Mouse (Mus musculus): ENCODE results near the gene Dcun1d3.
A peak's percentile ranks its signal among the peaks of the same experiment; 100 is the strongest.

The Dcun1d3 gene

GRCm38 (mm10) chr7:119895639-119896512 is at the start of gene Dcun1d3, which contains the start of gene Lyrm1:
TSS of gene Dcun1d3 (minus strand) at chr7:119896298.
TSS of gene Lyrm1 (plus strand) at chr7:119895861.
- peak; percentile 93 to 95 for DNase-seq

GRCm38 (mm10) chr7:119941569-119941968 is 45.5 kb upstream of the Dcun1d3 start:
- DNase-seq, result no peak

DNA sequence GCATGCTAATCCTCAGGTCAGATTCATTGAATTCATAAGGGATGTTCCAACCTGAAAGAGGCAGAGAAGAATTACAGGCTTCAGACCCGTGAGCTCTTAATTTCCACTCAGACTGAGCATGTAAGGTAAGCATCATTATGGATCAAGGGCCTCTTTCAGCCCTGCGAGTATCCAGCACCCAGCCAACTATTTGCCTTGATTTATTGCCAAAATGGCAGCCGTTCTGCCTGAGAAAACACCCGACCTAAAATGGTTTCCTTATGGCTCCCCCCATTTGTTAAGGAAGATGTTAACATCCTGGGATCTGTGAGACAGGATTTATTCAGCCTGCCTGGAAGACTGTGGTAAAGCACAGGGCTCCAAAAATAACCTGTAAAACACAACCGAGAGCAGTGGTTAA is 40.9 kb upstream of the Dcun1d3 start:
- no peak for DNase-seq

GRCm38 (mm10) chr7:119936321-119936720 is 40.2 kb upstream of the Dcun1d3 start:
- DNase-seq, result no peak

- no peak for DNase-seq
These were observed 32.8 kb upstream of the Dcun1d3 start for GRCm38 (mm10) chr7:119928783-119929440.

GRCm38 (mm10) chr7:119921054-119921453 is 25.0 kb upstream of the Dcun1d3 start:
- DNase-seq, result no peak

DNA sequence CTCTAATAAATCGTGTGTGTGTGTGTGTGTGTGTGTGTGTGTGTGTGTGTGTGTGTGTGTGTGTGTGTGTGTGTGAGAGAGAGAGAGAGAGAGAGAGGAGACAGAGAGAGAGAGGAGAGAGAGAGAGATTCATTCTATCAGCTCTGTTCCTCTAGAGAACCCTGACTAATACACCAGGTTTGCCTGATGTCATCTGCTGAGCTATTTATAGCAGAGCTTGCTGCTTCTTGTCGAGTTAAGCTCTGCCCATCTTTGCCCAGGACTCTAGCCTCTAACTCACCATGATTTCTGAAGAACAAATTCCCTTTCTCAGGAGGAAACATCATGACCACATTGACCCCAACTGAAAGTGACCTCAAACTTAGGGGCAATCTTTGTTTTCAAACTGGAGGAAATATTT is 24.4 kb upstream of the Dcun1d3 start:
- DNase-seq, result no peak

DNA sequence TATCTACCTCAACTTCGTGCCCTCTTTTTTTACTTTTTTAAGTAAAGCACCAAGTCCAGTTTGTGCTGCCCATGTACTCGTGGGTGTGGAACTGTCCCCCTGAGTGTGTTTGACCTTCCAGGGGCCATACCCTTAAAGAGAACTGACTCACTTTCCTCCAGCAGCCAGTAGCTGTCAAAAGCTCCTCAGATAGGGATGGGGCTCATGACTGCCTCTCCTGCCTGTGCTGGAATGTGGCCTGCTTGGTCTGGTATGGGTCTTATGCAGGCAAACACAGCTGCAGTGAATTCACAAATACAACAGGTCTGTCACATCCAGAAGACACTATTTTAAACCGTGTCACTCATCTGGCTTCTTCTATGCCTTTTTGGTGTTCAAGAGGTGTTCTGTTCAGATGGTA is 15.6 kb upstream of the Dcun1d3 start:
- DNase-seq, result no peak

DNA sequence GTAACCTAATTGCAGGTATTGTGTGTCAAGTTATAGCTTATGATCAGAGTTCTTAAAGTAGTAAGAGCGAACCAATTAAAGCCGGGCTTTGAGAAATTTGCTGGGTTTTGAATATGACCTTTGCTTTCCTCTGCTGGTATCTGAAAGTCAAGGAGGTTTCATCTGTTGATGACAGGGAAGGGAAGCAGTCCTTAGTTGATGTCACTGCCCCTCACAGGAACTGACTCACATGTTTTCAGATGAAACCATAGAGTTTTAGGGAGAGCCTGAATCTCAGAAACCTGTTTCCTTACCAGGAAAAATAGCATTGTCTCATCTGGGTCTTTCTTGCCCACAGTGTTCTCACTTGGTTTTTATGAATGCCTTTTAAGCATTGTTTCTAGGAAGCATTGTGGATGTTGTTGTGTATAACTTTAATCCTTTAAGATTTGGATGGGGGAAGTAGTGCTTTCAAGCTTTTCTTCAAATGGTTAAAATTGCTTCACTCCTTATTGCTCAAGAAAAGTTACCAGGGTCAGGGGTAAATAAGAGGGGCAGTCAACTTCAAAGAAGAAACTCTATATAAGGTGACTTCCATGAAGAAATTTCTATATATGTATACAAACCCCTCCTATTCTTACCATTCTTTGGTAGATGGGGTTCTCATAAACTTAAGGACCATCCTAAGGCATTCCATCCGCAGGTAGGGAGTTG is 10.6 kb upstream of the Dcun1d3 start:
- no peak for DNase-seq

DNA sequence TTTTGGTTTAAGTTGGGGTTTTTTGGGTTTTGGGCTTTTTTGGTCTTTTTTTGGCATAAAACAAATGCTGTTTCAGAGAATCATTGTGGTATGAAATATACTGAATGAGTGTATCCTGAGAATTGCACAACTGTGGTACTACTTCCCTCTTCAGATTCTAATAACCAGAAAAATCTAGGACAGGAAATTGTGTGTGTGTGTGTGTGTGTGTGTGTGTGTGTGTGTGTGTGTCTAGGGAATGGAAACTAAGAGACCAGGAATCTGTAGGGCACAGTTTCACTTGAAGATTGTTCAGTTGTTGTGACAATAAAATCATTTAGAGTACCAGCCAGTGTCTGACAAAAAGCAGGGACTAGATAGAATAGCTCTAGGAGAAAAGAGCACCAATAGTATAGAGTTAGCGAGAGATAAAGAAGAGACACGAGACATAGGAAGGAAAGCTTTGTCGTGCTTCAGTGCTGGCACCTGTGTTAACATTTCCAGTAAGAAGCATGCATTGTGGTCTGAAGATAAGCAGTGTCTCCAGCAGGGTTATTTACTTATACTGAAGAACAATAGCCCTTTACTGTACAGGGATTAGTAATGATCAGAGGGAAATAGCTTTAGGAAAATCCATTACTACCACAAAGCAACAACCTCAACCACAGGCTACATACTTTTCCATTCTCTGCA is 3.4 kb upstream of the Dcun1d3 start:
- no peak for DNase-seq

- DNase-seq, result no peak
These were observed 2.3 kb upstream of the Dcun1d3 start for GRCm38 (mm10) chr7:119898247-119898856.

GRCm38 (mm10) chr7:119897521-119898109 is 1.5 kb upstream of the Dcun1d3 start:
- DNase-seq, result no peak

DNA sequence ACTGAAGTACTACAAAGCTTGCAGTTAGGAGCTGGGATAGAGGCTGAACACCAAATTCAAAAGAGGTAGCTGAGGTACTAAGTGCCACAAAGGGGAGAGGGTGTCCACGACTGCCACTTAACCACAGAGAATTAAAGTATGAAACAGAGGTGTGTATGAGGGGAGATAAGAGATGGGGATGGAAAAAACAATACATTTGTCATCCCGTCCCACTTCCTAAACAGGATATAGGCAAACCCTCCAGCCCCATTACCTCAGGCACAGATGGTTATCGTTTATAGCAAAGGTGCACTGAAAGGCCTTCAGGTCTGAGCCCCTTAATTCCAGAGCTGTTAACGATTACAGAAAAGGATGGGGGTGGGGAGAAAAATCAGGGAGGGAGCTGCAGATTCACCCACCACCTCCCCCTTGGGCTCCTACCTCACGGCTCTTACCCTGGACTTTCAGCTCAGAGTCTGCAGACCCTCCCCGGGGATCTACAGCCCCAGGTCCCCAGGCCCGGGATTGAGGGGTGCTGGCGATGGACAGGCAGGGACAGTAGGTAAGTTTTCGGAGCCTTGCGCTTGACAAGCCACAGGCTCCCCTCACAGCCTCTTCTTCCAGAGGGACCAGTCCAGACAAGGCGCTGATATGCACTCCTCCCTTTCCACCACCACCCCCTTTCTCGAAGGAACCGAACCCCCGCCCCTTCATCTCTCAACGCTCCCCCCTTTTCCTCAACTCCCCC is 1.1 kb downstream of the Dcun1d3 start:
- DNase-seq, result peak; percentile 1

GRCm38 (mm10) chr7:119892742-119893141 is 3.4 kb downstream of the Dcun1d3 start:
- DNase-seq, result no peak

- no peak for DNase-seq
These were observed 3.9 kb downstream of the Dcun1d3 start for GRCm38 (mm10) chr7:119892198-119892597.

- no peak for DNase-seq
These were observed 8.2 kb downstream of the Dcun1d3 start for GRCm38 (mm10) chr7:119887887-119888286.

DNA sequence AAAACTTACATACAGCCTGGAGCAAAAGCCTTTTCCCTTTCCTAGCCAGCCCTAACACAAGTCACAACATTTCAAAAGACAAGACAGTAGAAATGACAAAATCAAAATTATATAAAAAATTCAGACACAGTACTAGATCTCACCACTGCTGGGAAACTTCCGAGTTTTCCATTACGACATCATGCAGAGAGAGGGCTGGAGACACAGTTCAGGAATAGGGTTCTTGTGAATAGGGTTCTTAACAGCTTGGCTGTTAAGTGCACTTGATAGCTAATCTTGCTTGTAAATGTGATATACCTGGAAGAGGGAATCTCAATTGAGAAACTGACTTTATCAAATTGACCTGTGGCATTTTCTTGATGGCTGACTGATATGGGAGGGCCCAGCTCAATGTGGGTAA is 14.9 kb downstream of the Dcun1d3 start:
- no peak for DNase-seq

GRCm38 (mm10) chr7:119880345-119880744 is 15.8 kb downstream of the Dcun1d3 start:
- no peak for DNase-seq

DNA sequence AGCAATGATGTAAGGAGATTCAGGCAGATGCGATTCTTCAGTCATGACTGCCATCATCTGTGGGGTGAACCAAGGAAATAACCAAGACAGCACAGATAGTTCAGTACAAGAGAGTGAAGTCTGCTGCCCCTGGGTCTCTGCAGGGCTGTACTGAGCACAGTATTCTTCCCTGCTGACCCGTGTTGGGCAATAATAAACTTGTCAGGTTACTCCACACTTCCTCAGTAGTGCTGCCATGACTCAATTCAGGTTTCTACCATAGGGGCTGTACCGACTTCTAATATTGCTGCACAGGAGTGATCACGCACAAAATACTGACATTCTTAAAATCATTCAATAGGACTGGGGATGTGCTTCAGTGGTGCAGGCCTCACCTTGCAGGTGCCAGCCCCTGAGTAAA is 16.9 kb downstream of the Dcun1d3 start:
- no peak for DNase-seq

DNA sequence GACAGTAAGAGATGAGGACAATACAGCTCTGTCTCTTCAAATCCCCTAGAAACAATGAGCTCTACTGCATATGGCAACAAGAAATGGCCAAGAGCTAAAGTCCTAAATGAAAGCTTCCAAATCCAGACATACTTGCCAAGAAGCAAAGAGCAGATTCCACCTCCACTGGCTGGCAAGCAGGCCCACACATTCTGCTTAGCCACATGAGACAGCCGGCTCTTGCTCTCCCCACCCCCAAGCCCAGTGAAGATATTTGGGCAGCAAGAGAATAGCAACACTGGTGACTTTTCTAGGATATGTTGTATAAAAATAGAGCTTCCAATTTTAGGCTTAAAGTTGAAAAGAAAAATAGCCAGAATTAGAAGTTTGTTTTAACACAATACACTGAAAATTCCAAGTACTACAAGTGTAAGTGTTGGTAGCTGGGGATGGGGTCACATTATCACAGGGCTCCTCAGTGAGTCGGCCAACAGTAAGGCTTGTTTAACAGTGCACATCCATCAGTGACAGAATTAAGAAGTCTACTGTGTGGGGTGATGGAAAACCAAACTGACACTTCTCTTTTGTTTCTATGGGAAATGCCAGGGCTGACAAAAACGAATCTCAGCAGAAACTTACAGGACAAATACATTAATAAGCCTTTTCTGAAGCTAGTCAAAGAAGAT is 20.2 kb downstream of the Dcun1d3 start:
- no peak for DNase-seq

GRCm38 (mm10) chr7:119873050-119873449 is 23.0 kb downstream of the Dcun1d3 start:
- no peak for DNase-seq

Data from B cell, adult 2 months (primary cell).